Mouse (Mus musculus) megakaryocyte, adult 5-6 weeks (primary cell): ENCODE measurements at regions not wholly inside any gene's neighbourhood (a gene's known extent, or its start where the extent isn't known, plus 50 kb on each side); places are given as distances from the start of the nearest gene placed in this dataset.

Source experiments
- ATAC-seq: 2 replicates; pipeline ENCODE4 v1.8.0; 2016; ENCODE audit warnings: mild to moderate bottlenecking, inconsistent platforms; ENCODE audit not compliant: poor library complexity, severe bottlenecking

DNA sequence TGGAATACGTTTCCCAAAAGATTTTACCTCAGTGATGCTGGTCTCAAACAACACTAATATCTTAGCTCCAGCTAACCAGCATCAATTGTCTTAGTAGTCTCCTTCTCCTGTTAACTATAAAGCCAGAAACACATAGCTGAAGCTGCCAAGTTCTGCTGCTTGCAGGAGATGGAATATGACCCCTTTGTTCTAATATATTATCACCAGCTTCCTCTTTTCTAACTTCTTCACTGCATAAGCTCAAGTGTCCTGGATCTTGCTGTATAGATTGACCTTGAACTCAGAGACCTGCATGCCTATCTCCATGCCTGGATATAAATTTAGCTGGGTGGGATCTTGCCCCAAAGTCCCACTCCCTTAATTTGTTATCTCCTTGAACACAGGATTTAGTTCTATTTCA, 94.8 kb downstream of the Rbm46 start:
- no peak for ATAC-seq

- ATAC-seq: no peak
These were observed 105.6 kb downstream of the Rbm46 start for GRCm38 (mm10) chr3:82770512-82771270.

- ATAC-seq: no peak
These were observed 108.8 kb downstream of the Rbm46 start for GRCm38 (mm10) chr3:82767484-82767883.

GRCm38 (mm10) chr3:82759946-82760345, 116.3 kb downstream of the Rbm46 start:
- ATAC-seq: no peak

DNA sequence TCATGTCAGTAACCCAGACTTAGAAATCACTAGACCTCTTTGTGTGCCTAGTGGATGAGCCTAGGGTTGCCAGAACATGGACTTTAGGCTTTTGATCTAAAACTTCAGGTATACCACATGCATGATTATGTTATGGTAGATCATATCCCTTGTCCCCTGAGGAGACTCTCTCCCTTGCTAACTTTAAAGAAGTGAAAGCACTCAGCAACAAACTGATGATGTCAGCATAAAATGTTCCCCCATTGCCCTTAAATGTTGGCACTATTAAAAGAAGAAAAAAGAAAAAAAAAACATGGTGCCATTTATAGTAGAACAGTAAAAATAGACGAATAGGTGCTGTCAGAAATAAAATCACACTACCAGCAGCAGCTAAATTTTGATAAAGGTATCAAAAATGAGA, 117.3 kb downstream of the Rbm46 start:
- no peak for ATAC-seq

- peak; percentile 91 for ATAC-seq
These were observed 150.7 kb downstream of the Rbm46 start for GRCm38 (mm10) chr3:82725546-82725945.

- no peak for ATAC-seq
These were observed 159.7 kb upstream of the Npy2r start for GRCm38 (mm10) chr3:82707628-82708027.

GRCm38 (mm10) chr3:82692131-82692530, 144.2 kb upstream of the Npy2r start:
- ATAC-seq: no peak

DNA sequence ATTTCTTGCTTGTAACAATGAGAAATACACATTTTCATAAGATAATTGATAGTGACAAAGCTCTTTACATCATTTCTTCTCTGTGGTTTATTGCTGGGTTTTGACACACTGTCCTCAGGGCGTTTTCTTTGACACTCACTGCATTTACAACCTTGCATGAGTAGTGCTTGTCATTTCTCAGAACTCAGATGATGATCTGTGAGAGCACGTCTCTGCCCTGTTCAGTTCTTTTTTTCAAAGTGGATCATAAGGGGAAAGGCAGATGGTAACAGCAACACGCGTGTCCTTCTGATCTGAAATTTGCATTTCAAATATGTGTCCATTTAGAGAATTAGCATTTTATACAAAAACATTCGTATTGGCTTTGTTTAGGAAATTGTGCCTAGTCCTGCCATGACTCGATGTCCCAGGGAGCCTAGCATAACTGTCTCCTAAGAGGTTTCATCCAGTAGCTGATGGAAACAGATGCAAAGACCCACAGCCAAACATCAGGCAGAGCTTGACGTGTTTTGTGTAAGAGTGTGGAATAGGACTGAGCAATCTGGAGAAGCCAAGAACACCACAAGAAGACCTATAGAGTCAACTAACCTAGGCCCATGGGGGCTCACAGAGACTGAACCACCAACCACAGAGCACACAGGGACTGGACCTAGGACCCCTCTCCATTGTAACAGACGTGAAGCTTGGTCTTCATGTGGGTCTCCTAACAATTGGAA, 108.4 kb upstream of the Npy2r start:
- ATAC-seq: no peak

DNA sequence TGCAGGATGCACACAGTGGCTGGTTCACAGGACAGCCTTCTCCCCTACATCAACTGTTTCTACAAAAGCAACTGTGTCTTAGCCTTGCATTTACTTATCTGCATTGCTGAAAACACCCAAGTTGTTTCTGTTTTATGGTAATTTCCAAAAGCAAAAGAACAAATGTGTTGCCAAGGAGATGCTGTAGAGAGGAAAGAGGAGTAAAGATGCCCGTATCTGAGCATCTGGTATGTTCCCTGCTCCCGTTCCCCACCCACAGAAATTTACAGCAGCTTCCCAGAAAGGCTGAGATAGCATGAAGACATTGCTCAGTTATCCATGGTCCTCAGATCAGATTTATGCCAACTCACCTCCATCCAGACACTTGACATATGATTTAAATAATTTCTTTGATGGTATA, 104.5 kb upstream of the Npy2r start:
- no peak for ATAC-seq

DNA sequence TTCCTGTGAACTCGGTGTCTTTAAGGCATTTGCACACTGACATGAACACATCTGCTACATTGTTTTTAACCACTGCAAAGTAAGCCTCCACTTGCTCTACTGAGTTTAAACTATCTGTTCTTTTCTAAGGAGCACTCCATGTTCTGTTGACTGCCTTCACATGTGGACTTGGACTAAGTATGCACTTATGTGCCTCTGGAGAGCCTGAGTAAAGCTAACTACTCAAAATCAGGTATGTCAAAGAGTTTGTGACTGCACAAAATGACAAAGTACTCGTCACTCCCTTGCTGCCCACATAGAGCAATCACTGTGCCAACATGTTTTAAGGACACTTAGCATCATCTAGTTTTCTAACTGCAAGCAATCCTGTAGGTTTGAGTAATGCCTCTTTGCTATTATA, 92.2 kb upstream of the Npy2r start:
- no peak for ATAC-seq

DNA sequence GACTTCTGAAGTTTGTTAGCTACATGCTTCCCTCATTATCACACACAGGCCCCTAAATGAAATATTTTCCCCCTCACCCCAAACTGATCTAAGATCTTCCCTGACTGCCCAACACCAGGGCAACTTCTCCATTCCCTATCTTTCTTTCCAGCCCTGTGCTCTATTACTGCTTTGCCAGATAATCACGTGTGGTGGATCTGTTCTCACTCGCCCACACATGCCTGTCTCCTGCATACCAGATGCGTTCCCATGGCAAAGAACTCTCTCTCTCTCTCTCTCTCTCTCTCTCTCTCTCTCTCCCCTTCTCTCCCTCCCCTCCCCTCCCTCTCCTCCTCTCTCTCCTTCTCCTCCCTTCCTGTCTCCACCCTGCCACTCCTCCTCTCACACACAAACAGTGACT, 88.8 kb upstream of the Npy2r start:
- no peak for ATAC-seq

DNA sequence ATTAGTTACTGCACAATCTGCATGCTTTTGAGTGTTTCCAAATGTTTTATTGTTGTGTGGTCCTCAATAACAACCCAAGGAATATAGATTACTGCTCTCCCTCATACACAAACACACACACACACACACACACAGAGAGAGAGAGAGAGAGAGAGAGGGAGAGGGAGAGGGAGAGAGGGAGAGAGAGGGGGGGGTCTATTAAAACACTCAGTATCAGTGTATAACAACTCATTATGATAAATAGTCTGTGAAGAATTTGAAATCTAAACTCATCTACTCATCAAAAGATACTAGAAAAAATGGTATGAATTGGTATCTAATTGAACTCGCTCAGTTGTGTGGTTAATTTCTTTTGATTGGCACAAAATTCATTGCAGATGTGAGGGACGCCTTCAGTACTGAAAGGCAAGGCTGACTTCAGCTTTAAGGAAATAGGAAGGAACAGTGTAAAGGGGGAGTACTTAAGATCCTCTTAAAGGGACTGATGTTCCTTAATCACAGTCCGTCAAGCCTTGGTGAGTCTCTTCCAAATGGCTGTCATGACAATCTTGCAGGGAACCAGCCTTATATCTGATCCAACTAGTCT, 72.6 kb upstream of the Npy2r start:
- no peak for ATAC-seq

DNA sequence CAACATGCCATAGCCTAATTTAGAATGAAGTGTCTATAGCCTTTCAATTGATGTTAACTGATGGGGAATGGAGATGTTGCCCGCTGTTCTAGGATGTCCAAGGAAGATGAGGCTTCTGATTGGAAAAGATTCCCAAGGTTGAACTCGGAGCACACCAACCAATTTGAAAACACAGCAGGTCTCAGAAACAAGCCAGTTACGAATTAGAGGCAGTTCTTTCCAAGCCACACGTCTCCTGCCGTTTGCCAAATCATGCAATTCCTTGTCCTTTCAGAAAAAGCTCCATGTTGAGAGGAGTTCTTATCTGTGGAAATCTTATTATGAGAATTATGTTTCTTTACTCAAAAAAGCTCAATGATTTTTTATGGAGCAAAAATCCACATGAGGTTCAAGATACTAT, 71.5 kb upstream of the Npy2r start:
- no peak for ATAC-seq

GRCm38 (mm10) chr3:82601880-82602279, 54.0 kb upstream of the Npy2r start:
- no peak for ATAC-seq

- ATAC-seq: no peak
These were observed 50.8 kb upstream of the Npy2r start for GRCm38 (mm10) chr3:82598656-82599055.
